Mouse (Mus musculus) left cerebral cortex, postnatal 36 days (tissue): ENCODE data around the gene Gm13043. TPM values are rescaled to one million over a fixed set of nuclear protein-coding genes. Genes with fewer than 3 reads are reported as not detected.
"Not testable (repeated sequence)": the region's sequence is repeated elsewhere in the genome, so short reads cannot be mapped to it uniquely, and the experiment has no call there.

Experiments
- DNase-seq, 2 experiments: peaks; one replicate each; pipeline ENCODE4 v3.0.0; 2021 to 2022; ENCODE audit warnings: low spot score in 2 of 2, mixed read lengths in 1 of 2
- intact Hi-C: fragments of 180-260 bp; cut with DNase I; formaldehyde crosslinking; loops from one replicate; pipeline ENCODE4 v1.15.1; 2025
- total RNA-seq, 2 experiments: library from RNA; stranded (reverse); gene quantifications; 2 replicates each; pipeline ENCODE4 v1.2.3; 2021

Gm13043 gene
- not detected for total RNA-seq

- intact Hi-C loops, result no loop called here
- DNase-seq, result no peak
These were observed at the start of gene Gm13043 for GRCm38 (mm10) chr4:143511043-143511442. Gene Gm13043, plus strand, starts transcription at chr4:143511343.

DNA sequence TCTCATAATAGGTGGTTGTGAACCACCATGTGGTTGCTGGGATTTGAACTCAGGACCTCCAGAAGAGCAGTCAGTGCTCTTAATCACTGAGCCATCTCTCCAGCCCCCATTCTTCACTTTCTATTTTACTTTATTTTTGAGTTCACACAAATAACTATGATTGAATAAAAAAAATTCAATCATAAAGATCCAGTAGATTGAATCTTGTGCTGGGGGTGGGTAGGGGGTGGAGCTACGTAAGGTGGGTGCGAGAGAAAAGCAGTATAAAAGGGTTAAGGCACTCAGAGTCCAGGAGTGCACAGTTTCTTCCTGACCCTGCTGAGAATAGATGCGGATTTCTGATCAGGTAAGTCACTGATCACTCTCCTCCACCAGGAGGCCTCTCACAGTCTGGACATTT is 24.5 kb downstream of the Gm13043 start, which contains the start of gene Gm13040:
Gm13040 (plus strand) TSS at position 301 of the 400 bp plus-strand sequence.
- intact Hi-C loops, DNase-seq: not testable (repeated sequence)

- DNase-seq, intact Hi-C loops: not testable (repeated sequence)
These were observed 40.3 kb downstream of the Gm13043 start, which contains the start of the genes BC080695 and Gm13057 for GRCm38 (mm10) chr4:143551400-143551799. Gene BC080695, plus strand, starts transcription at chr4:143551700. Gene Gm13057, plus strand, starts transcription at chr4:143551709.

Other genes with a start within 250 kb of the Gm13043 start
- 10 to 100 TPM; 13.3 to 15.1 TPM for gene Pdpn, start 211.8 kb upstream of the Gm13043 start, total RNA-seq
- 1 to 10 TPM; 1.7 to 3.0 TPM for gene Lrrc38, start 161.6 kb upstream of the Gm13043 start, total RNA-seq
- gene Pramel1, start 116.9 kb upstream of the Gm13043 start, total RNA-seq, result not detected
- gene Pramef8, start 98.9 kb upstream of the Gm13043 start, total RNA-seq, result 10 to 100 TPM; 13.2 to 14.1 TPM
- gene Oog4, start 61.0 kb upstream of the Gm13043 start, total RNA-seq, result not detected
- gene Gm13040, start 24.6 kb downstream of the Gm13043 start, total RNA-seq, result not detected
- not detected for gene BC080695, start 40.4 kb downstream of the Gm13043 start, total RNA-seq
- gene Gm13057, start 40.4 kb downstream of the Gm13043 start, total RNA-seq, result not detected
- not detected for gene Gm13083, start 103.7 kb downstream of the Gm13043 start, total RNA-seq
- gene Gm13088, start 145.9 kb downstream of the Gm13043 start, total RNA-seq, result not detected
- not detected for gene Gm13089, start 191.4 kb downstream of the Gm13043 start, total RNA-seq
- gene Gm13078, start 208.1 kb downstream of the Gm13043 start, total RNA-seq, result not detected